Mouse (Mus musculus): ENCODE measurements at regions not wholly inside any gene's neighbourhood (a gene's known extent, or its start where the extent isn't known, plus 50 kb on each side); places are given as distances from the start of the nearest gene placed in this dataset.

GRCm38 (mm10) chr9:90851044-90851443 lies 511.2 kb upstream of the Zic4 start:
- no peak overlapping the region for H3K27ac ChIP-seq (ENCODE audit: low read depth)
- WGBS (ENCODE audit: insufficient replicate concordance): 75% methylated on average over 5 of the region's 5 CpGs
- no peak for ATAC-seq
- no peak for TF ChIP-seq EP300 (IDR thresholded peaks at IDR 0.05; ENCODE audit: low read depth)
- TF ChIP-seq CTCF (IDR thresholded peaks at IDR 0.05; ENCODE audit: low read depth): no peak
- no peaks in the 10 kb centered on the region for H3K27me3 ChIP-seq (ENCODE audit: insufficient read depth, low read length)
- H3K9ac ChIP-seq (replicated peaks): no peak overlapping the region
- no peak overlapping the region for H3K4me2 ChIP-seq (ENCODE audit: low read depth, low read length)
- no peak overlapping the region for H3K4me3 ChIP-seq (ENCODE audit: low read depth, low read length)
- H3K9me3 ChIP-seq (ENCODE audit: low read length): no peaks in the 10 kb centered on the region
- H3K36me3 ChIP-seq (replicated peaks; ENCODE audit: insufficient read depth, low read length): no peaks in the 10 kb centered on the region
- H3K4me1 ChIP-seq (ENCODE audit: insufficient read depth): no peaks in the 10 kb centered on the region
- DNase-seq: no peak

DNA sequence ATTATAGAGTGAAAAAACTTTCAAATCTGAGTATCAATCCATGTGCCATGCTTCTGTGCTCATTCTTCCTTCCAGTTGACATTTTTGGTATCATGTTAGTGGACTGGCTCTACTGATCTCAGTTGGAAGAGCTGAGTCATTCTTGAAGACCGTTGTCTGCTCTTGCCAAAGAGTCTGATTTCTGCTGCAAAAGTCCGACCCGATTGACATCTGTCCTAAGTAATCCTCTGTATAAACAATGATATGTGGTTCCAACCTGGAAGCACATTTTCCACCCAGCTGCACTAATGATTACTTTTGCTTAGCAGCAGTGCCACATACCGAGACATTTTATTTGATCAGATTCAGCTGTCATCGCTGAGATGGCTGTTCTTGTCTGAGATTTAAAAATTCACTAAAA lies 490.6 kb upstream of the Zic4 start:
- no peaks in the 10 kb centered on the region for H3K27me3 ChIP-seq (ENCODE audit: insufficient read depth, low read length)
- no peaks in the 10 kb centered on the region for H3K9me3 ChIP-seq (ENCODE audit: low read length)
- H3K4me2 ChIP-seq (ENCODE audit: low read depth, low read length): no peak overlapping the region
- ATAC-seq (no peak), DNase-seq (no peak)
- no peak overlapping the region for H3K27ac ChIP-seq (ENCODE audit: low read depth)
- no peaks in the 10 kb centered on the region for H3K36me3 ChIP-seq (replicated peaks; ENCODE audit: insufficient read depth, low read length)
- WGBS (ENCODE audit: insufficient replicate concordance): 73% methylated on average over 5 of the region's 5 CpGs
- no peak overlapping the region for H3K4me3 ChIP-seq (ENCODE audit: low read depth, low read length)
- no peaks in the 10 kb centered on the region for H3K4me1 ChIP-seq (ENCODE audit: insufficient read depth)
- H3K9ac ChIP-seq (replicated peaks): no peak overlapping the region
- TF ChIP-seq CTCF (IDR thresholded peaks at IDR 0.05; ENCODE audit: low read depth): no peak
- no peak for TF ChIP-seq EP300 (IDR thresholded peaks at IDR 0.05; ENCODE audit: low read depth)

DNA sequence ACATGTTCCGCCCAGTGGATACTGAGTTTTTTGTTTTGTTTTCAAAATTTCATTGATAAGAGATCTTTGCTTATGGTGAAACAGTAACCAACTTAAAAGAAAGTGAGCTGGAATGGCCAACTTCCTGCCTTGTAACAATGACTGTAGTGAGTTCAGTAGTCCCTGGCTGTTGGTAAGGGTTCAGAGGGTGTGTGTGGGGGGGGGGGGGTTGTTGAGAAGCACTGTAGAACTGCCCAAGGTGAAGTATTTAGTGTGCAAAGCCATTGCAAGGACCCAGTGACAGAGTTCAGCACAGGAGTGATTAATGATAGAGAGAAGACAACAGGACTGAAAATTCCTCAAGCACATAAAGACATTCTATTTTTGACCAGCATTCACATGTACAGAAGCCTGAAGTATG lies 477.7 kb upstream of the Zic4 start:
- no peaks in the 10 kb centered on the region for H3K36me3 ChIP-seq (replicated peaks; ENCODE audit: insufficient read depth, low read length)
- H3K4me1 ChIP-seq (ENCODE audit: insufficient read depth): no peaks in the 10 kb centered on the region
- no peak for ATAC-seq
- no peak for DNase-seq
- WGBS (ENCODE audit: insufficient replicate concordance): 86% methylated on average over 1 of the region's 1 CpGs
- H3K9me3 ChIP-seq (ENCODE audit: low read length): no peaks in the 10 kb centered on the region
- H3K4me2 ChIP-seq (ENCODE audit: low read depth, low read length): no peak overlapping the region
- no peak overlapping the region for H3K9ac ChIP-seq (replicated peaks)
- no peaks in the 10 kb centered on the region for H3K27me3 ChIP-seq (ENCODE audit: insufficient read depth, low read length)
- TF ChIP-seq EP300 (IDR thresholded peaks at IDR 0.05; ENCODE audit: low read depth) (no peak), CTCF (IDR thresholded peaks at IDR 0.05; ENCODE audit: low read depth) (no peak)
- H3K27ac ChIP-seq (ENCODE audit: low read depth): no peak overlapping the region
- no peak overlapping the region for H3K4me3 ChIP-seq (ENCODE audit: low read depth, low read length)

GRCm38 (mm10) chr9:90887405-90887804 lies 474.8 kb upstream of the Zic4 start:
- no peaks in the 10 kb centered on the region for H3K9me3 ChIP-seq (ENCODE audit: low read length)
- H3K4me1 ChIP-seq (ENCODE audit: insufficient read depth): no peaks in the 10 kb centered on the region
- no peak for ATAC-seq
- no peak overlapping the region for H3K9ac ChIP-seq (replicated peaks)
- no peak overlapping the region for H3K4me2 ChIP-seq (ENCODE audit: low read depth, low read length)
- WGBS (ENCODE audit: insufficient replicate concordance): 82% methylated on average over 3 of the region's 3 CpGs
- TF ChIP-seq CTCF (IDR thresholded peaks at IDR 0.05; ENCODE audit: low read depth) (no peak), EP300 (IDR thresholded peaks at IDR 0.05; ENCODE audit: low read depth) (no peak)
- DNase-seq: no peak
- no peaks in the 10 kb centered on the region for H3K27me3 ChIP-seq (ENCODE audit: insufficient read depth, low read length)
- no peak overlapping the region for H3K27ac ChIP-seq (ENCODE audit: low read depth)
- H3K4me3 ChIP-seq (ENCODE audit: low read depth, low read length): no peak overlapping the region
- H3K36me3 ChIP-seq (replicated peaks; ENCODE audit: insufficient read depth, low read length): no peaks in the 10 kb centered on the region

GRCm38 (mm10) chr9:90890801-90891200 lies 471.4 kb upstream of the Zic4 start:
- H3K4me2 ChIP-seq (ENCODE audit: low read depth, low read length): no peak overlapping the region
- DNase-seq: no peak
- WGBS (ENCODE audit: insufficient replicate concordance): 75% methylated on average over 4 of the region's 4 CpGs
- H3K27ac ChIP-seq (ENCODE audit: low read depth): no peak overlapping the region
- no peak overlapping the region for H3K9ac ChIP-seq (replicated peaks)
- no peaks in the 10 kb centered on the region for H3K27me3 ChIP-seq (ENCODE audit: insufficient read depth, low read length)
- TF ChIP-seq EP300 (IDR thresholded peaks at IDR 0.05; ENCODE audit: low read depth) (no peak), CTCF (IDR thresholded peaks at IDR 0.05; ENCODE audit: low read depth) (no peak)
- no peaks in the 10 kb centered on the region for H3K9me3 ChIP-seq (ENCODE audit: low read length)
- no peak for ATAC-seq
- no peak overlapping the region for H3K4me3 ChIP-seq (ENCODE audit: low read depth, low read length)
- H3K4me1 ChIP-seq (ENCODE audit: insufficient read depth): no peaks in the 10 kb centered on the region
- H3K36me3 ChIP-seq (replicated peaks; ENCODE audit: insufficient read depth, low read length): no peaks in the 10 kb centered on the region

DNA sequence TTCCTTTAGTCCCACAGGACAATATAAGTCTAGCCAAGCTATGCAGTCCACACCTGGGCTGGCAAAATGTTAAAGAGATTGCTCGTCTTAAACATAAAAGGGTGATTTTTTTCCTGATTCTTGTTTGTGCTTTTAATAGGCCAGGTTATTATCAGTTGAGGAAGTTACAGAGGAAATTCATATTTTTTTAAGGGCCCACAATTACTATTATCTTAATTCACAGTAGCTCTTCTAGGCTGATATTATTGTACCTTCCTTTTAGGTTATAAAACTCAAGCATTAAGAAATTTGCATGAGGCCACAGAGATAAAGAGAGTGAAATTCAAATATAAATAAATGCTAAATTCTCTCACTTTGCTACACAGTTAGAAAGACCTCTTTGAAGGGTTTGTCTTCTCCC lies 469.4 kb upstream of the Zic4 start:
- Histone ChIP-seq H3K4me2 (ENCODE audit: low read depth, low read length) (no peak overlapping the region), H3K27ac (ENCODE audit: low read depth) (no peak overlapping the region), H3K4me3 (ENCODE audit: low read depth, low read length) (no peak overlapping the region), H3K27me3 (ENCODE audit: insufficient read depth, low read length) (no peaks in the 10 kb centered on the region), H3K9me3 (ENCODE audit: low read length) (no peaks in the 10 kb centered on the region), H3K9ac (replicated peaks) (no peak overlapping the region), H3K36me3 (replicated peaks; ENCODE audit: insufficient read depth, low read length) (no peaks in the 10 kb centered on the region), H3K4me1 (ENCODE audit: insufficient read depth) (no peaks in the 10 kb centered on the region)
- TF ChIP-seq CTCF (IDR thresholded peaks at IDR 0.05; ENCODE audit: low read depth) (no peak), EP300 (IDR thresholded peaks at IDR 0.05; ENCODE audit: low read depth) (no peak)
- 55% methylated on average over 1 of the region's 1 CpGs for WGBS (ENCODE audit: insufficient replicate concordance)
- ATAC-seq (no peak), DNase-seq (no peak)

DNA sequence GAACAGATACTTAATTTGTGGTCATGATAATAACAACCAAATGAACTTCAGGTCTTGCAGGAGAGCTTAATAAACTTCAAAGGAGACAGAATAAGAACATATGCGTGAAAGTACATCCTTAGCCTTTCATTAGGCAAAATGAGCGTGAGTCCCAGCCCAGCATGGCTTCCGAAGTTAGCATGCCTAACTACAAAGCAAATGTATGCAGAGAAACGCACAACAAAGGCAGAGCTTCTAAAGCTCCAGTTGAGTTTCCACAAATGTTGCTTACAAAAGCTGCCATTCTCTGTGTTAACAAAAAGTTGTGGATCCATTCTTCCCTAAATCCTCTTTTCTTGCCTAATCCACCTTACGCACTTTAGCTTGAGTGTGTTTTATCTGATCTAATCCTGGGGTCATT lies 458.7 kb upstream of the Zic4 start:
- H3K27ac ChIP-seq (ENCODE audit: low read depth): no peak overlapping the region
- no peaks in the 10 kb centered on the region for H3K4me1 ChIP-seq (ENCODE audit: insufficient read depth)
- ATAC-seq (no peak), DNase-seq (no peak)
- H3K27me3 ChIP-seq (ENCODE audit: insufficient read depth, low read length): no peaks in the 10 kb centered on the region
- no peaks in the 10 kb centered on the region for H3K36me3 ChIP-seq (replicated peaks; ENCODE audit: insufficient read depth, low read length)
- H3K4me2 ChIP-seq (ENCODE audit: low read depth, low read length): no peak overlapping the region
- WGBS (ENCODE audit: insufficient replicate concordance): 28% methylated on average over 5 of the region's 5 CpGs
- H3K9ac ChIP-seq (replicated peaks): no peak overlapping the region
- TF ChIP-seq CTCF (IDR thresholded peaks at IDR 0.05; ENCODE audit: low read depth) (no peak), EP300 (IDR thresholded peaks at IDR 0.05; ENCODE audit: low read depth) (no peak)
- H3K9me3 ChIP-seq (ENCODE audit: low read length): no peaks in the 10 kb centered on the region
- H3K4me3 ChIP-seq (ENCODE audit: low read depth, low read length): no peak overlapping the region

Data from liver, postnatal 0 days (tissue).